Mouse (Mus musculus) erythroblast, embryonic 14.5 days (primary cell): ENCODE measurements around the gene Tal1.

Experiments
- GATA1 ChIP-seq: IDR thresholded peaks from 2 replicates; pipeline ENCODE4 v1.6.1; 2012; ENCODE audit warnings: low read length, inconsistent platforms, mixed read lengths
- TAL1 ChIP-seq: IDR thresholded peaks from 3 replicates; pipeline ENCODE4 v1.6.1; 2012; ENCODE audit warnings: low read length, inconsistent platforms, mixed read lengths

DNA sequence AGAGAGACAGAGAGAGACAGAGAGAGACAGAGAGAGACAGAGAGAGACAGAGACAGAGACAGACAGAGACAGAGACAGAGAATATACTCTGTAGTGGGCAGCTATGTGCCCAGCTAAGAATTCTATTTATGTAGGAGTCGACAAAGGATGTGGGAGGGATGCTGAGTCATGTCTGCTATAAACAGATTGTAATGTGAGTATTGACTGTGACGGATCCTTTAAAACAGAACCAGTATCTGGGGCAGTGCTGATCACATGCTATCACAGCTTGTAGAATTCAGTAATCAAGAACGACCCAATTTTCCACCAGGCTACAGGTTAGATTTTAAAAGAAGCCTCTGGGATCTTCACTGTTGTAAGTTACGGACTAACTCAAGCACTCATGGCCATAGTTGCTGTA is 47.3 kb downstream of the Tal1 start:
- no peak for TF ChIP-seq GATA1
- no peak for TF ChIP-seq TAL1
